Mouse (Mus musculus): Measurements from ENCODE around the gene Rps15. TPM values are rescaled to one million over a fixed set of nuclear protein-coding genes. Genes with fewer than 3 reads are reported as not detected.

Rps15 gene
- total and polyA plus RNA-seq, 3 experiments = 748 to 1,041 (median 861) TPM

DNA sequence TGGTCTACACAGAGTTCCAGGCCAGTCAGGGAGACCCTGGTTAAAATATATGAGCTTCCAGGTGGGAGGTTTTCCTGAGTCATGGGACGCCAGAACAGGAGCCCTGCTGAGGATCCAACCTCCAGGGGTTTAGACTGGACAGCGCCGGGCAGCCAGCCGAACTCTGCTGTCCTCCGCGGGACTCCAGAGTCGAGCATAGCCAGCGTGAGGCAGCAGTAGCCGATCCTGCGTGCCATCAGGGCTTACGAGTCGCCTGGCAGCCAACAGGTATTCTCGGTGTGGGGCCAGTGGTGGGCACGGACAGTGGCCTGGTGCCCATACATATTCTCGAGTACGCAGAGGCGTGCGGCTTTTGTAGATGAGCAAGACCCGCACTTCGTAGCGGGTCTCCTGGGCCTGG lies 48.8 kb downstream of the Rps15 start:
- no peak for DNase-seq
- H3K4me3 ChIP-seq = no peak overlapping the region
- intact Hi-C loops (cut with DNase I) = no loop called here
- peaks cover 15% of the 10 kb centered on the region for H3K4me1 ChIP-seq (ENCODE audit: control insufficient read depth, insufficient read depth, low read length)
- H3K27me3 ChIP-seq (ENCODE audit: control insufficient read depth, insufficient read depth, low read length) = peaks cover 6% of the 10 kb centered on the region; the same call in 1 of the 2 replicates
- no peak overlapping the region for H3K9ac ChIP-seq (ENCODE audit: low read depth, low read length)
- no peaks in the 10 kb centered on the region for H3K79me2 ChIP-seq (replicated peaks; ENCODE audit: control insufficient read depth, insufficient read depth, low read length)
- H3K36me3 ChIP-seq (ENCODE audit: control insufficient read depth, insufficient read depth, low read length) = peaks cover 3% of the 10 kb centered on the region; the same call in 1 of the 2 replicates
- no peak for TF ChIP-seq CTCF (IDR thresholded peaks at IDR 0.05)
- 64% methylated on average over 21 of the region's 21 CpGs for WGBS
- H3K27ac ChIP-seq = no peak overlapping the region

DNA sequence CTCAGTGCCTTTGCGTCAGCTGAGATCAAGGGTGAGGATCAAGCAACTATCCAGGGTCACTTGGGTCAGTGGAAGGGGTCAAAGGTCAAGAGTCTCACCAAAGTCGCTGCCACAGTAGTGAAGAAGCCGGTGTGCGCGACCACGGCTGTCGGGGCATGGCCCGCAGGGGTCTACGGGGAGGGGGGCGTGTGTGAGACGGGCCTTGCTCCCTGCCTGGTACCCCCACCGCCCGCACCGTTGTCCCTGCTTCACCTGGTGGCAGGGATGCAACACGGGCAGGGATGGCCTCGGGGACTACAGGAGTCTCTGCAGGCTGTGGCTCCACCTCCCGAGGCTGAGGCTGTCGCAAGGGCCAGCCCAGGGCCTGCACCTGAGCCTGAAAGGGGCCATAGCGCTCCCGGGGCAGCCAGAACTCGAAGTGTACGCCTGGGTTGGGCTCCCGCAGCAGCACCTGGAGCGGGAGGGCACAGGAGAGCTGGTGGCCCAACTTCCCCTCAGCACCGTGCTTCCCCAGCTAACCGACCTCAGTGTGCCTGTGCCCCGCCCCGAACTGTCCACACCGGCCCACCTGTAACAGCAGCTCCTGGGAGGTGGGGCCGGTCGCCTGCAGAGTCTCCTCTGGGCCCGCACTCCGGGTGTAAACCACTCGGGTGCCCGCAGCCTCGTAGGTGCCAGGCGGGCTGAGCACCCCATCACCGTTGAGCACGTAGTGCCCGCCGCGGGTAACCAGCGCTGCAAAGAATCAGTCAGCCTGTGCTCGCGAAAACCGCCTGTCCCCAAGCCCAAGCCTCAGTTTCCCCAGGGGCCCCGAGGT lies 49.4 kb downstream of the Rps15 start:
- TF ChIP-seq CTCF (IDR thresholded peaks at IDR 0.05) = no peak
- TF ChIP-seq POLR2A (IDR thresholded peaks at IDR 0.05; ENCODE audit: insufficient read depth, low read depth, low read length) = no peak
- no peak for TF ChIP-seq EP300 (IDR thresholded peaks at IDR 0.05; ENCODE audit: insufficient read depth, low read depth, low read length)
- no peak overlapping the region for H3K27ac ChIP-seq
- H3K4me3 ChIP-seq = no peak overlapping the region
- no peak overlapping the region for H3K9ac ChIP-seq (ENCODE audit: low read depth, low read length)
- peaks cover 3% of the 10 kb centered on the region; the same call in 1 of the 2 replicates for H3K36me3 ChIP-seq (ENCODE audit: control insufficient read depth, insufficient read depth, low read length)
- H3K4me1 ChIP-seq (ENCODE audit: control insufficient read depth, insufficient read depth, low read length) = peaks cover 15% of the 10 kb centered on the region
- 39% methylated on average over 47 of the region's 47 CpGs for WGBS
- DNase-seq = no peak
- peaks cover 6% of the 10 kb centered on the region; the same call in 1 of the 2 replicates for H3K27me3 ChIP-seq (ENCODE audit: control insufficient read depth, insufficient read depth, low read length)
- no peaks in the 10 kb centered on the region for H3K79me2 ChIP-seq (replicated peaks; ENCODE audit: control insufficient read depth, insufficient read depth, low read length)
- intact Hi-C loops (cut with DNase I) = no loop called here

DNA sequence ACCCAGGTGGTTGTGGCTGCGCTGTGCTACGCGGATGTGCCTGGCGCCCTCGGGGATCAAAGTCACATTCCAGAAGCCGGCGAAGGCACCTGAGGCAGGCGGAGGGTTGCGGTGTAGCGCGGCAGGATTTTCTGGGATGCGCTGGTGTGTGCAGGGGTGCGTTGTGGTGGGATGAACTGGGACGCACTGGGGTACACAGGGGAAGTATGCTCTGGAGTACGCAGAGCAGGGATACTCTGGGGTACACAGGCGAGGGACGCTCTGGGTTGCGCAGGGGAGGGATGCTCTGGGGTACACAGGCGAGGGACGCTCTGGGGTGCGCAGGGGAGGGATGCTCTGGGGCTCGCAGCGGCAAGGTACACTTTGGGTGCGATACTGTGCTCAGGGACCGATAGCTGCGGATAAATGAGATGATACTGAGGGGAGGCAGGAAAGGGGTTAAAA lies 50.1 kb downstream of the Rps15 start:
- intact Hi-C loops (cut with DNase I) = no loop called here
- peaks cover 6% of the 10 kb centered on the region; the same call in 1 of the 2 replicates for H3K27me3 ChIP-seq (ENCODE audit: control insufficient read depth, insufficient read depth, low read length)
- peaks cover 15% of the 10 kb centered on the region for H3K4me1 ChIP-seq (ENCODE audit: control insufficient read depth, insufficient read depth, low read length)
- no peak overlapping the region for H3K4me3 ChIP-seq
- no peaks in the 10 kb centered on the region for H3K79me2 ChIP-seq (replicated peaks; ENCODE audit: control insufficient read depth, insufficient read depth, low read length)
- H3K9ac ChIP-seq (ENCODE audit: low read depth, low read length) = 0 out of 2 replicates have a peak overlapping the region, but pooled peaks have one; percentile 22
- 28% methylated on average over 26 of the region's 26 CpGs for WGBS
- TF ChIP-seq CTCF (IDR thresholded peaks at IDR 0.05) = no peak
- no peak for TF ChIP-seq POLR2A (IDR thresholded peaks at IDR 0.05; ENCODE audit: insufficient read depth, low read depth, low read length)
- no peak for TF ChIP-seq EP300 (IDR thresholded peaks at IDR 0.05; ENCODE audit: insufficient read depth, low read depth, low read length)
- no peak for DNase-seq
- peaks cover 3% of the 10 kb centered on the region; the same call in 1 of the 2 replicates for H3K36me3 ChIP-seq (ENCODE audit: control insufficient read depth, insufficient read depth, low read length)
- no peak overlapping the region for H3K27ac ChIP-seq

DNA sequence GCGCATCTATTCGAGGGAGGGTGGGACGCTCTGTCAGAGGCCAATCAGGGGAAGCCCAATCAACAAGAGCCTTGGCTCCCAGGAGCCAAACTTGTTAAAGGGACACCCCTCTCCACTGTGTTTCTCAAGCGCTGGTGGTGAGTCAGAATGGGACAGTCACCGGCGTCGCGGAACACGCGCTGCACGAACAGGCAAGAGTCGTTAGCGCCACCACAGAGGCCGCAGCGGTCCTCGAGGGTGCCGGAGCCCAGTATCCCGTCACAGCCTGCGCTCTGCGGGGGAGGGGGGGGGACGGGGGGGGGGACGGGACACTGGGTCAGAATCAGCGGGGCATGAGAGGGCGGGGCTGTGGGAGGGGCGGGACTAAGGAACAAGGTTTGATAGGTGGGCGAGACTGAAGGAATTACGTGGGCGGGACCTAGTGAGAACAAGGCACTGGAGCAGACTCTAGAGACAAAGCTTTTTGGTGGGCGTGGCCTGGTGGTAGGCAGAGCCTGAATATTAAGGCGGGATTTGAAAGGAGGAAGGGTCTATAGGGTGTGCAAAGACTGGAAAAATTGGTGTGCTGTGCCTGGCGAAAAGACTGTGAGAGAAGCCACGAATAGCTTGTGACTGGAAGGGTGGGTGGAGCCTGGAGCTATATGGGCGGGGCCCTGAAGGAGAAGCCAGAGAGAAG lies 50.6 kb downstream of the Rps15 start:
- peaks cover 6% of the 10 kb centered on the region; the same call in 1 of the 2 replicates for H3K27me3 ChIP-seq (ENCODE audit: control insufficient read depth, insufficient read depth, low read length)
- intact Hi-C loops (cut with DNase I) = no loop called here
- no peak overlapping the region for H3K4me3 ChIP-seq
- H3K27ac ChIP-seq = peak overlapping the region; percentile 77; the same call in 1 of the 2 replicates
- H3K36me3 ChIP-seq (ENCODE audit: control insufficient read depth, insufficient read depth, low read length) = peaks cover 3% of the 10 kb centered on the region; the same call in 1 of the 2 replicates
- WGBS = 5% methylated on average over 33 of the region's 33 CpGs
- H3K79me2 ChIP-seq (replicated peaks; ENCODE audit: control insufficient read depth, insufficient read depth, low read length) = no peaks in the 10 kb centered on the region
- DNase-seq = peak in 1 of 2 experiments; percentile 46
- TF ChIP-seq CTCF (IDR thresholded peaks at IDR 0.05) (no peak), POLR2A (IDR thresholded peaks at IDR 0.05; ENCODE audit: insufficient read depth, low read depth, low read length) (no peak), EP300 (IDR thresholded peaks at IDR 0.05; ENCODE audit: insufficient read depth, low read depth, low read length) (no peak)
- peaks cover 15% of the 10 kb centered on the region for H3K4me1 ChIP-seq (ENCODE audit: control insufficient read depth, insufficient read depth, low read length)
- H3K9ac ChIP-seq (ENCODE audit: low read depth, low read length) = no peak overlapping the region

DNA sequence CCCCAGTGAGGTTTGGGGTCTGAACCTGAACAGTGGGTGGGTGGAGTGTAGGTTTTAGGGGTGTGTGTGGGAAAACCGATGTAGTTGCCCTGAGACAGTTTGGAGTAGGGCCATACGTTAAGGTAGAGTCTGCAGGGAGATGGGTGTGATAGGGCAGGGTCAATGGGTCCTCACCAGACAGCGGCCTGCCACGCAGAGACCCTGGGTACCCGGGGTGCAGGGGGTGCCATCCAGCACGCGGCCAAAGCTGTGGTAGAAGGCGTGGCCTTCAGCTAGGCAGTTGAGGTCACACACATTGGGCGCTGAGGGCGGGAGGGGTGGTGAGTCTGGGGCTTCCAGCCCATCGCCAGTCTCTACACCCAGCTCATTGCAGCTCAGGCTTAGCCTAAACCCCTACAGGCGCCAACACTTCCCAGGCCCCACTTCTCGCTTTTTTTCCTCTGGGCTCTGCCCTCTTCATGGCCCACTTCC lies 51.2 kb downstream of the Rps15 start:
- Histone ChIP-seq H3K9ac (ENCODE audit: low read depth, low read length) (no peak overlapping the region), H3K4me1 (ENCODE audit: control insufficient read depth, insufficient read depth, low read length) (peaks cover 15% of the 10 kb centered on the region)
- TF ChIP-seq EP300 (IDR thresholded peaks at IDR 0.05; ENCODE audit: insufficient read depth, low read depth, low read length) = no peak
- TF ChIP-seq CTCF (IDR thresholded peaks at IDR 0.05) = no peak
- no peak for TF ChIP-seq POLR2A (IDR thresholded peaks at IDR 0.05; ENCODE audit: insufficient read depth, low read depth, low read length)

More for the DNA sequence above, 51.2 kb downstream of the Rps15 start:
- H3K4me3 ChIP-seq = no peak overlapping the region
- peaks cover 3% of the 10 kb centered on the region; the same call in 1 of the 2 replicates for H3K36me3 ChIP-seq (ENCODE audit: control insufficient read depth, insufficient read depth, low read length)
- peaks cover 6% of the 10 kb centered on the region; the same call in 1 of the 2 replicates for H3K27me3 ChIP-seq (ENCODE audit: control insufficient read depth, insufficient read depth, low read length)
- WGBS = 56% methylated on average over 13 of the region's 13 CpGs
- no peak for DNase-seq
- peak overlapping the region; percentile 77 for H3K27ac ChIP-seq
- H3K79me2 ChIP-seq (replicated peaks; ENCODE audit: control insufficient read depth, insufficient read depth, low read length) = no peaks in the 10 kb centered on the region
- intact Hi-C loops (cut with DNase I) = no loop called here

Small RNA genes within 50 kb of the gene (microRNA-seq; reads per million reads assigned to microRNA genes)
- gene Mir6911 = 0.39 to 1.1 reads per million in 2 experiments

Other genes starting within 250 kb of the Rps15 start
- 1,000 to 10,000 TPM in 1 of 2 experiments, 100 to 1,000 TPM in 1; 832 to 1,055 TPM for gene Gpx4, start 245.3 kb upstream of the Rps15 start, total RNA-seq (2021)
- gene Gpx4, start 245.3 kb upstream of the Rps15 start, polyA plus RNA-seq (2012; rRNA removed) = 860 and 993 TPM in 2 replicates
- 10 to 100 TPM; 10.6 to 11.2 TPM for gene Sbno2, start 186.9 kb upstream of the Rps15 start, total RNA-seq (2021)
- gene Sbno2, start 186.9 kb upstream of the Rps15 start, polyA plus RNA-seq (2012; rRNA removed) = 16.9 and 18.0 TPM in 2 replicates
- 100 to 1,000 TPM; 140 to 161 TPM for gene Stk11, start 176.7 kb upstream of the Rps15 start, total RNA-seq (2021)
- 127 and 144 TPM in 2 replicates for gene Stk11, start 176.7 kb upstream of the Rps15 start, polyA plus RNA-seq (2012; rRNA removed)
- 1,000 to 10,000 TPM; 1,015 to 1,150 TPM for gene Atp5d, start 153.8 kb upstream of the Rps15 start, total RNA-seq (2021)
- gene Atp5d, start 153.8 kb upstream of the Rps15 start, polyA plus RNA-seq (2012; rRNA removed) = 1,139 and 1,938 TPM in 2 replicates
- gene Cbarp, start 151.6 kb upstream of the Rps15 start, total RNA-seq (2021) = 1 to 10 TPM; 3.9 to 4.9 TPM
- gene Cbarp, start 151.6 kb upstream of the Rps15 start, polyA plus RNA-seq (2012; rRNA removed) = 3.0 and 4.3 TPM in 2 replicates
- gene Midn, start 144.2 kb upstream of the Rps15 start, total RNA-seq (2021) = 100 to 1,000 TPM in 1 of 2 experiments, 10 to 100 TPM in 1; 96.2 to 102 TPM
- 50.1 and 74.5 TPM in 2 replicates for gene Midn, start 144.2 kb upstream of the Rps15 start, polyA plus RNA-seq (2012; rRNA removed)
- 10 to 100 TPM; 34.2 to 43.2 TPM for gene Cirbp, start 126.5 kb upstream of the Rps15 start, total RNA-seq (2021)
- gene Cirbp, start 126.5 kb upstream of the Rps15 start, polyA plus RNA-seq (2012; rRNA removed) = 62.5 and 85.8 TPM in 2 replicates
- gene 1600002K03Rik, start 119.5 kb upstream of the Rps15 start, total RNA-seq (2021) = 1 to 10 TPM; 5.9 to 6.0 TPM
- gene 1600002K03Rik, start 119.5 kb upstream of the Rps15 start, polyA plus RNA-seq (2012; rRNA removed) = 5.6 and 6.3 TPM in 2 replicates
- gene Efna2, start 113.0 kb upstream of the Rps15 start, total RNA-seq (2021) = 1 to 10 TPM in 1 of 2 experiments, under 1 TPM in 1; 0.86 to 1.1 TPM
- gene Efna2, start 113.0 kb upstream of the Rps15 start, polyA plus RNA-seq (2012; rRNA removed) = 1.2 and 1.7 TPM in 2 replicates
- 10 to 100 TPM; 11.1 to 11.8 TPM for gene Mum1, start 66.0 kb upstream of the Rps15 start, total RNA-seq (2021)
- 18.0 and 19.4 TPM in 2 replicates for gene Mum1, start 66.0 kb upstream of the Rps15 start, polyA plus RNA-seq (2012; rRNA removed)
- gene Ndufs7, start 43.3 kb upstream of the Rps15 start, total RNA-seq (2021) = 1,000 to 10,000 TPM in 1 of 2 experiments, 100 to 1,000 TPM in 1; 943 to 1,108 TPM
- gene Ndufs7, start 43.3 kb upstream of the Rps15 start, polyA plus RNA-seq (2012; rRNA removed) = 1,263 and 1,990 TPM in 2 replicates
- gene Gamt, start 31.4 kb upstream of the Rps15 start, total RNA-seq (2021) = 1 to 10 TPM; 8.3 to 8.4 TPM
- gene Gamt, start 31.4 kb upstream of the Rps15 start, polyA plus RNA-seq (2012; rRNA removed) = 8.0 and 11.0 TPM in 2 replicates
- 10 to 100 TPM; 56.4 to 57.9 TPM for gene Dazap1, start 31.0 kb upstream of the Rps15 start, total RNA-seq (2021)
- 37.6 and 41.0 TPM in 2 replicates for gene Dazap1, start 31.0 kb upstream of the Rps15 start, polyA plus RNA-seq (2012; rRNA removed)
- gene Apc2, start 3.5 kb downstream of the Rps15 start, total RNA-seq (2021) = 1 to 10 TPM; 2.3 to 2.6 TPM
- 2.4 and 2.7 TPM in 2 replicates for gene Apc2, start 3.5 kb downstream of the Rps15 start, polyA plus RNA-seq (2012; rRNA removed)
- gene 2310011J03Rik, start 28.1 kb downstream of the Rps15 start, total RNA-seq (2021) = 10 to 100 TPM; 13.3 to 14.5 TPM
- gene 2310011J03Rik, start 28.1 kb downstream of the Rps15 start, polyA plus RNA-seq (2012; rRNA removed) = 27.3 and 28.9 TPM in 2 replicates
- 1 to 10 TPM; 1.4 to 1.8 TPM for gene Pcsk4, start 37.0 kb downstream of the Rps15 start, total RNA-seq (2021)
- 4.5 and 4.9 TPM in 2 replicates for gene Pcsk4, start 37.0 kb downstream of the Rps15 start, polyA plus RNA-seq (2012; rRNA removed)
- gene Reep6, start 37.5 kb downstream of the Rps15 start, total RNA-seq (2021) = 1 to 10 TPM; 2.8 to 3.6 TPM
- gene Reep6, start 37.5 kb downstream of the Rps15 start, polyA plus RNA-seq (2012; rRNA removed) = 2.9 and 4.1 TPM in 2 replicates
- 10 to 100 TPM; 71.9 to 84.5 TPM for gene Adamtsl5, start 56.0 kb downstream of the Rps15 start, total RNA-seq (2021)
- 80.9 and 85.2 TPM in 2 replicates for gene Adamtsl5, start 56.0 kb downstream of the Rps15 start, polyA plus RNA-seq (2012; rRNA removed)
- gene Plk5, start 64.0 kb downstream of the Rps15 start, total RNA-seq (2021) = under 1 TPM; 0.50 to 0.63 TPM
- 2.0 and 2.7 TPM in 2 replicates for gene Plk5, start 64.0 kb downstream of the Rps15 start, polyA plus RNA-seq (2012; rRNA removed)
- 1 to 10 TPM; 7.3 to 7.5 TPM for gene Mex3d, start 95.2 kb downstream of the Rps15 start, total RNA-seq (2021)
- gene Mex3d, start 95.2 kb downstream of the Rps15 start, polyA plus RNA-seq (2012; rRNA removed) = 5.8 and 7.9 TPM in 2 replicates
- gene Mbd3, start 107.1 kb downstream of the Rps15 start, total RNA-seq (2021) = 10 to 100 TPM; 86.5 to 95.2 TPM
- 91.4 and 95.1 TPM in 2 replicates for gene Mbd3, start 107.1 kb downstream of the Rps15 start, polyA plus RNA-seq (2012; rRNA removed)
- gene Uqcr11, start 114.4 kb downstream of the Rps15 start, total RNA-seq (2021) = 1,000 to 10,000 TPM; 1,743 to 1,981 TPM
- 5,192 and 5,251 TPM in 2 replicates for gene Uqcr11, start 114.4 kb downstream of the Rps15 start, polyA plus RNA-seq (2012; rRNA removed)
- 10 to 100 TPM; 16.5 to 18.0 TPM for gene Tcf3, start 141.2 kb downstream of the Rps15 start, total RNA-seq (2021)
- gene Tcf3, start 141.2 kb downstream of the Rps15 start, polyA plus RNA-seq (2012; rRNA removed) = 20.1 and 25.0 TPM in 2 replicates
- gene Onecut3, start 202.4 kb downstream of the Rps15 start, total RNA-seq (2021) = under 1 TPM in 1 of 2 experiments, not detected in 1; 0.05 TPM
- gene Onecut3, start 202.4 kb downstream of the Rps15 start, polyA plus RNA-seq (2012; rRNA removed) = 0.06 and 0.09 TPM in 2 replicates
- gene Atp8b3, start 246.7 kb downstream of the Rps15 start, total RNA-seq (2021) = not detected
- 0.39 and 0.50 TPM in 2 replicates for gene Atp8b3, start 246.7 kb downstream of the Rps15 start, polyA plus RNA-seq (2012; rRNA removed)